Mouse (Mus musculus) lung, postnatal 25 days (tissue): Measurements from ENCODE around the gene Gm5868.
"Not testable (repeated sequence)": the region's sequence is repeated elsewhere in the genome, so short reads cannot be mapped to it uniquely, and the experiment has no call there.

Source experiments
- DNase-seq: peaks from one replicate; pipeline ENCODE4 v3.0.0; 2022; ENCODE audit warnings: low spot score

Gene Gm5868

GRCm38 (mm10) chr5:72587192-72587681 is at the start of gene Gm5868:
Gene Gm5868, minus strand, starts transcription at chr5:72587551.
- DNase-seq: no peak

DNA sequence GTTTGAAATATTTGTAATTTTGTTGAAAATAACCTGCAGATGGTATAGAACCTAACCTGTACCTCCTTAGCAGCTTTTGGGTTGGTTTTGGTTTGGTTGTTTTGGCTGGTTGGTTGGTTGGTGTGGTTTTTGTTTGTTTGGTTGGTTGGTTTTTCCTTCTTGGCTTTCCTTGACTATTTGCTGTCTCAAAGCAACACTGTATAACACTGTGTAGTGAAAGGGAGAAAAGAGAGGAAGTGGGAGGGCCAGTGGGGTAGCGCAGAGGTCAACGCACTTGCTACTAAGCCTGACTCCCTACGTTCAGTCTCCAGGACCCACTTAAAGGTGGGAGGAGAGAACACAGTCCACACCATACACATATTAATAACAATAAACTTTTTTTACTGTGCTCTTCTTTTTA is 49.2 kb upstream of the Gm5868 start:
- DNase-seq: no peak

GRCm38 (mm10) chr5:72636122-72636521 is 48.8 kb upstream of the Gm5868 start:
- peak; percentile 59 for DNase-seq

DNA sequence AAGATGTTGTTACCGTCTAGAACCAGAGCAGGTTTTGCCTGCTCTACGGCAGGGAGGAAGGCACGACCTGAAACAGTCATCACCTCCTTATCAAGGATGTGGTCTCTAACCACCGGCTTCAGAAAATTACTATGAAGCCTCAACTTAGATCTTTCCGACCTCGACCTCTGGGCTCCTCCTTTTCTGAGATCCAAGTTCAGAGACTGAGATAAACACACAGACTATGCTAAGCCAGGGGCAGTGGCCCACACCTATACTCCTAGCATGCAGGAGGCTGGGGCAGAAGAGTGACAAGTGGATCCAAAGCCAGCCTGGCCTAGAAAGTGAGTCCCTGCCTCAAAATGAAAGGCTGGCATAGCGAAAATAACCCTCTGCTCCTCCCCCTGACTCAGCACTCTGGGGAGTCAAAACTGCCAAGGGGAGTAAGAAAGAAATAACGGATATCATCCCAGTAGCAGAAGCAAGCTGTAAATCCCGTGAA is 47.5 kb upstream of the Gm5868 start:
- DNase-seq: peak; percentile 50

DNA sequence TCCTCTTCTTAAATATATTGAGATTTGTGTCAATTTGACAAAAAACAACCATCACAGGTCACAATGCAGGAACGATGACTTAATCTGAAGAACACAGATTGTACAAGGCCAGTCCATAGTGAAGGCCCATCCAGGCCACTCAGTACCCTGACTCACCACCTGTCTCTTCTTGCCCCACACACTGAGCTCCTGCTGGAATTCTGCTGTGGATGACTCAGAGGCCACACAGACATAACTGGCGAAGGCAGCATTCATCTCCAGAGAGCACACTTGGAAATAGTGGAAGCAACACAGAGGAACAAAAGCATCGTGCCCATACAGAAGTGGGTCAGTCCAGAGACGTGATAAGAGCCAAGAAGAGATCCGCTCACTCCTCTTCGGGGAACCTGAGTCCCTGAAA is 42.7 kb upstream of the Gm5868 start:
- no peak for DNase-seq

DNA sequence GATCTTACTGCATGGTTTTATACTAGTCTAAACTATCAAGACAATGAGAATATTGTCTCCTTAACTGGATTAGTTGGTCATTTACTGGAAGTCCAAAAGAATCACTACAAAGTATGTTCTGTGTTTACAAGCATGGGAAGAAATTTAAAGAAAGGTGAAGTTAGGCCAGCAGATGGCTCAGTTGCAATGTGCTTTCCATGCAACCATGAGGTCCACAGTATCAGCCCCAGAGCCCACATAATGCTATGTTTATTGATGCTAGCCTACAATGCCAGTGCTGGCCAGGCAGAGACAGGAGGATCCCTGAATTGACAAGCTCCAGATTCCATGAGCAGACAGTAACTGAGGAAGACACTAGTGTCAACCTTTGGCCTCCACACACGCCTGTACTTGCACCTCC is 33.7 kb upstream of the Gm5868 start:
- no peak for DNase-seq

DNA sequence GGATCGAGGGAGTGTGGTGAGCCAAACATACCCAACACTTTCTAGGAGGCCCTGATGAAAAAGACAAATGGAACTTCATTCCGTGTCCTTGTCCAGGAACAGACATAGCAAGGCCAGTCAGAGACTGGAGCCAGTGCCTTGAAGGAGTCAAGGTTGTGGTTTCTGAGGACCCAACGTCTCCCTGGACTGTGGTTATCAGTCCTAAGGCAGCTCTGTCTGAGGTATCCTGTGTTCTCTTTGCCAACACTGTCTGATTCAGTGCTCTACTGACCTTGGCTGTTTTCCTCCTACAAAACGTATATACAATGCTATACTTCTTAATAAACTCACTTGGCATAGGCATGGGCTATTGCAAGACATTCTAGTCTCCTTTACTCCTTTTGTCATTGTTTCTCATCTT is 30.1 kb upstream of the Gm5868 start:
- DNase-seq: no peak

DNA sequence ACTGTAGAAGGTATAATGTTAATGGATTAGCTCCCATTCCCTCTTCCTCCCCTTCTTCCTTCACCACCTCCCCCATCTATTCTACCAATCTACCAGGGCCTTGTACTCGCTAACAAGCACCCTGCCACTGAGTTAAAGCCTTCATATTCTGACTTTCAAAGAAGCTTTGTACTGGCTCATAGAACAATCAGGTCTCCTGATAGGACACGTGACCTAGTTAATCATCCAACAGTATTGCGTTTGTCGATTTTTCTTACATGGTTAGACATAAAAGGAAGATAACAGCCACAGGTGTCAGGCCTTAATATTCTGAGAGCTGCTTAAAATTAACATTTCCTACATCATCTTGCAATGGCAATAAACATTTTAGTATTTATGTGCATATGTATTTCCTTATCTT is 15.8 kb upstream of the Gm5868 start:
- DNase-seq: no peak

DNA sequence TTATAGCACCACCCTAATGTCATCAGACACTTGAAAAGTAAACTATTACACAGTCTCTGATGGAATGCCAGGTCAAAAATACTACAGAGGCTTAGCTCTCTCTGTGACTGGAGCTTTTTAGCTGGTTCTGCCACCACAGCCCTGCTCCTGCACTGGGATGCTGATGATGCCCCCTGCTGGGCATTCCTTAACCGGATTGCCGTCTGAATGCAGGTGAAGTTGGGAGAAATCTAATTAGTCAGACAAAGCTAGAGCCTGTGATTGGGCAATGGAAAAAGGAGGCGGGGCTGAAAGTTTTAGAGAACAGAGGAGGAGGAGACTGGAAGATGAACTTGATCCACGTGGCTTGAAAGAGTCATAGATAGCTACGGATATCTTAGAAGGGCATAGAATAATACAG is 13.7 kb upstream of the Gm5868 start:
- DNase-seq: peak; percentile 65

- not testable (repeated sequence) for DNase-seq
These were observed 622 bp downstream of the Gm5868 start for GRCm38 (mm10) chr5:72586667-72587191.

DNA sequence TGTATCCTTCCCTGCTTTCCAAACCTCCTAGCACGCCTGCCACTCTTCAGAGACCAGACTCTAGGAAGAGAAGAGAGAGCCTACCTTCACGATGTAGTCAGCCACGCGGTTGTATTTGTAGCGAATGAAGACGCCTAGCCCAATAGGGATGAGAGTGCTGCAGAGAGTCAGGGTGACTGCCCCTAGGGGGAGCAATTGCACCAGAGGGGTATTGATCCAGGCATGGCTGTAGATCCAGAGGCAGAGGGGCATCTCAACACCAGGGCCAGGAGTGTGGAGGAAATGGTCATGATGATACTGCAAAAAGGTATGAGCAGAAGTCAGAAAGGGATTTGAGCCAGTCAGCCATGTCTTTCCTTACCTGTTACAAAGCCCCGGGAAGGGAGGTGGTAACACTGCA is 1.2 kb downstream of the Gm5868 start:
- DNase-seq: peak; percentile 10

DNA sequence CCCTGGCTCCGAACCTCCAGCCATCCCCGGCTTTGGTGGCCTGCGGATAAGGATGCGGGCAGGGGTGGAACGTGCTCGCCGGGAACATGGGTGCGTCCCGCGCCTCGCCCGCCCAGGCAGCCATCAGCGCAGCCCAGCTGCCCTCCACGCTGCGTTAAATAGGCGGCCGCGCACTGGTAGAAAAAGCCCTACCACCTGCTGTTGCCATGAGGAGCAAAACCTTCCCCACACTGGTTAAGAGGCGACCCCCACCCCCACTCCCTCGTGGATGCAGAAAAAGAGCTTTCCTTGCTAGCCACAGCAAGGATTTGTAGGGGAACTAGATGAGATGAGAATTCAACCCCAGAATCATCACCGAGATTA is 6.4 kb downstream of the Gm5868 start, which contains the start of gene Zar1:
Gene Zar1, minus strand, starts transcription at position 285 of the 363 bp plus-strand sequence.
- not testable (repeated sequence) for DNase-seq

- DNase-seq: not testable (repeated sequence)
These were observed 7.0 kb downstream of the Gm5868 start for GRCm38 (mm10) chr5:72580088-72580969.

GRCm38 (mm10) chr5:72579599-72579998 is 7.8 kb downstream of the Gm5868 start:
- not testable (repeated sequence) for DNase-seq

- DNase-seq: no peak
These were observed 21.7 kb downstream of the Gm5868 start for GRCm38 (mm10) chr5:72565621-72566020.

DNA sequence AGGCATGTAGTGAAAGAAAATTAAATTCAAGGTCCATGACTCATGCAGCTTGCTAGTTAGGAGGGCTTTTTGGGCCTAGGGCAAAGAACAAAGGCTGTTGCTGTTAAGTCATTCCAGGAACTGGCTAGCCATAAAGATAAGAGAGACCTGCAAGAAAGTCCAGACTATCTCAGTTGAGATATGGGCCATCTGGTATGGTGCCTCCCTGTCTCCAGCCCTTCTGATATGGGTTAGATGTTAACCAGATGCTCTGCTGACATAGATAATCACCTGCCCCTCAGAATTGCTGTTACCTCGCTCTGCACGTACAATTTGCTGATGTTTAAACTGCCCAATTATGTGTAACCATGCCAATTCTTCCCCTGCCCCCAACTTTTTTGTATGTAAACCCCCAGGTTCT is 24.2 kb downstream of the Gm5868 start:
- not testable (repeated sequence) for DNase-seq

GRCm38 (mm10) chr5:72560976-72561628 is 26.2 kb downstream of the Gm5868 start:
- no peak for DNase-seq

DNA sequence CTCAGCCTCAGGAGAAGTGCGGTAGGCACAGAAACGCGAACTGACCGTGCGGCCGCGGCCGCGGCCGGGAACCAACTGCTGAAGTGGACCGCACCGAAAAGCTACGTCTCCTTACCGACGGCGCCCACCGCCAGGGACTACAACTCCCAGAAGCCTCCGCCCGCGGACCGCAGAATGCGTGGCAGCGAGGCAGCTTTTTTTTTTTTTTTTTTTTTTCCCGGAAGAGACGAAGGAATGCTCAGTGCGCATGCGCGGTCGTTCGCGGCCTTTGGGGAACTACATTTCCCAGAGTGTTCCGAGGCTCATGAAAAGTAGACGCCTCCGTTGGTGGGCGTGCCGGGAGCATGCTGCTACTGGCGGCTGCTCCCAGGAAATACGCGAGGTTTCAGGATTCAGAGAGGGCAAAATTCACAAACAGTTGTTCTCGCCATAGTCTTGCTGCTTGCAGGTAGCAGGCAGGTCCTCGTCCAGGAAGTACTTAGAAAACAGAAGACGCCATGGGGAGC is 27.8 kb downstream of the Gm5868 start, which contains the start of gene Nfxl1:
Gene Nfxl1, minus strand, starts transcription at position 141 of the 506 bp plus-strand sequence.
- DNase-seq: peak; percentile 97

GRCm38 (mm10) chr5:72558716-72559526 is 28.4 kb downstream of the Gm5868 start:
- peak; percentile 25 for DNase-seq

DNA sequence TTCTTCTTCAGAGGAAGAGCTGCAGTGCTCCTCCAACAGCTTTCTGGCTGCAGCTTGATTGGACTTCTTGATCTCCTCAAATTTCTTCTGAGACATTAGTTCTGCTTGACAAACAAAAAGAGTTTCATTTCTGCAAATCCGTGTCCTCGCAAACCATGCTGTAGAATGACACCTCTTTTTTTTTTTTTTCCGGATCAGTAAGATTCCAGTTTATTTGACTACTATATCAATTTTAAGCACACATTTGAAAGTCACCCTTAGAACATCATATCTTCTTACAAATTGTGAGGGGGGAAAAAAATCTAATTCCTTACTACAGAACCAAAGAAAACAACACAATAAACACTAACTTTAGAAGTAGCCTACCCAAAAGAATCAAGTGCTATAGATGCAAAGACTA is 31.1 kb downstream of the Gm5868 start:
- no peak for DNase-seq

GRCm38 (mm10) chr5:72551209-72551608 is 36.1 kb downstream of the Gm5868 start:
- DNase-seq: no peak
